Mouse (Mus musculus): ENCODE results near the gene Klf1.

DNA sequence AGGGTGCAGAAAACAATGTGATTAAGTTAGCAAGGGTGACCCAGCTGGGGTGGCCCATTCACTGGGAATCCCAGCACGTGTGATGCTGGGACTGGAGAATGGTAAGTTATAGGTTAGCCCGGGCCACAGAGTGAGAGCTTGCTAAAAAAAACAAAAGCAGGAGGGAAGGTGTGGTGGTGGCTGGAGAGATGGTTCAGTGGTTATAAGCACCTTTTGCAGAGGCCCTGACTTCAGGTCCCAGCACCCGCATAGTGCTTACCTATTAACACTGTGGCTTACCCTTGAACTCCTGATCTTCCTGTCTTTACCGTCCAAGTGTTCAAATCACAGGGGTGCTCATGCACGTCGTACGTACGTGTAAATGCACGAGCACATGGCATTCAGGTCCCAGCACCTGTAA, 5.3 kb downstream of the Klf1 start:
- no peak for TF ChIP-seq CTCF (IDR thresholded peaks at IDR 0.05; ENCODE audit: borderline replicate concordance, insufficient read depth, low read depth, low read length)
- no peak for TF ChIP-seq POLR2A (IDR thresholded peaks at IDR 0.05; ENCODE audit: borderline replicate concordance, insufficient read depth, low read length)

Data from cerebellum, adult 2 months (tissue).